Mouse (Mus musculus): Measurements from ENCODE around the gene Hyal2.

Gene Hyal2

DNA sequence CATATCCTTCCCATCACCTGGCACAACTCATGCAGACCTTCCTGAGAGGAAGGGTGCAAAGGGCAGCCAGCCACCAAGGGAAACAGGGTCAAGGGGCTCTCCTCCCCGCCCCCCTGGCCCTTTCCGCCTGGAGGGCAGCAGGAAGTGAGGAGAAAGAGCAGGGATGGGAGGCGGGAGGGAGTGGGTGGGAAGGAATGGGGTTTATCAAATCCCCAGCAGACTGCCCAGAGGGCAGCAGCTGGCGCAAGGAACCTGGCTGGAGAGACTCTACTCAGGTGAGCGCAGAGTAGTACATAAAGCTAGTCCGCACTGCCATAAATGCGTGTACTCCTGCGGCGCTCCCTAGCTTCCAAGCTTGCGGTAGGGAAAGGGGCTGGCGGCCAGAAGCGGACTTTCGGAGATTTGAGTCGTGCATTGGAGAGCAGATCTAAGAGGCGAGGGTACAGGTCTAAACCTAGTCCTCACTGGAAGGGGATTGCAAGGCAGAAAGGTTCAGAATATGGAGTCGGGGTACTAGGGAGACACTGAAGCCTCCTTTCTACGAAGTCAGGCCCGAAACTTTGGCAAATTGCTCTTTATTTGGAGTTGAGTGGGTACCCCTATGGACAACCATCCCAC, at the start of gene Hyal2:
Hyal2 (plus strand) TSS at position 244 of the 618 bp plus-strand sequence.
- no peak for DNase-seq (ENCODE audit: low spot score in 2 of 2)

DNA sequence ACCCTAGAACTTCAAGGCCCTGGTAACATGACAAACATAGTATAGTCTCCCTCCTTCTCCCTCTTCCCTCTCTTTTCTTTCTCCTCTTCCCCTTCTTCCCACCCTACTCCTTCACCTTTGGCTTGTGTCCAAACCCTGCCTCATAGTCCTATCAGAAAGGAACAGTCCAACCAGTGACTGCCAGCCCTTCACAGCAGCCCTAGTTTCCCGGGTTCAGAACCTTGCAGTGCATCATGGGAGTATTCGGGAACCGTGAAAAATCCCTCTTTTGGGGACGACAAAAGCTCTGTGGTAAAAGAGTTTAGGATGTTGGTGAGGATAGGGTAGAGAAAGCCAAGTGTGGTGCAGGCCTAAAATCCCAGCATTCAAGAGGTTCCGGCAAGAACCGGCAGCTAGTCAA, 47.4 kb upstream of the Hyal2 start:
- no peak for DNase-seq (ENCODE audit: low spot score in 2 of 2)

DNA sequence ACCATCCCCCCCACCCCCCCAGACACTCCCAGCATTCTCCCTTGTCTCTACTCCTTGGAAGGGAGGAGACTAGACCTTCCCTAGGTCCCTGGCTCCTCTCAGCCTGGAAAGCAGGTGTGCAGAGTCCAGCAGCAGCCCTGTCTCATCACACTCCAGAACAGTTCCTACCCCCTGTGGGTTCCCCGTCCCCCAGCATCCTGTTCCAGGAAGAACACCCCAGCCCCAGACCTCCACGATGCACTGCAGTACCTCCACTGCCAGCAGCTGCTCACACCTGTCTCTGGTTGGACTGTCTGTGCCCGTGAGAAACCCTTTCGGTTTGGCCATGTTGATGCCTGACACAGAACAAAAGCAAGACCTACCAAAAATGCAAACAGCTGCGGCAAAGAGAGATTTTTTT, 46.6 kb upstream of the Hyal2 start:
- DNase-seq (ENCODE audit: low spot score in 2 of 2): no peak

DNA sequence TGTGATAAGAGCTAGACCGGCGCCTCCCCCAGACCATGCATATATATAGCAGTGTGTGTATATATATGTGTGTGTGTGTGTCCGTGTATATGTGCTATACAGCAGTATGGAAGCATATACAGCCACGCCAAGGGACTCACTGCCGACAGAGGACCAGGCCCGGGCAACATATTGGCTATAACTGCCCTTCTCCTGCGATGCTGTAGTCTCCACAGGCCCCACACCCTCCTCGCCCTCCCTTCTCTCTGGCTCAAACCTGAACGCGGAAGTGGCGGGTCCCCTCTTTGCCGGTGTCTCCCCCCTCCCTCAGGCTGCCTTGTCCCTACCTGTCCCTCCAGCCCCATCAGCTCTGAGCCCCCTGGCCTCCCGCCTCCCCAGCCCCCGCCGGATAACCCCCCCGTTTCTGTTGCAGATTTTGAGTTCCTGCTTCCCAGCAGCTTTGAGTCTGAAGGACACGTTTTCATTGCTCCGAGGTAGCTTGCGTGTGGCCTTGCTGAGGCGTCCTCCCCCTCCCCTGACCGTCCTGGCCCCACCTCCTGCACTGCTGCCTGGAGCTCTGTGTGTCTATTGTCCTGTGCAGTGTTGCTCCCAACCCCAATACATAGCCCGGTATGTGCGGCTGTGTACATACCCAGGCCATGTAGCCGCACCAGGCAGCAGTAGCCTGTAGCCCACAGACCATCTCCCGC, 45.9 kb upstream of the Hyal2 start:
- DNase-seq (ENCODE audit: low spot score in 2 of 2): no peak

DNA sequence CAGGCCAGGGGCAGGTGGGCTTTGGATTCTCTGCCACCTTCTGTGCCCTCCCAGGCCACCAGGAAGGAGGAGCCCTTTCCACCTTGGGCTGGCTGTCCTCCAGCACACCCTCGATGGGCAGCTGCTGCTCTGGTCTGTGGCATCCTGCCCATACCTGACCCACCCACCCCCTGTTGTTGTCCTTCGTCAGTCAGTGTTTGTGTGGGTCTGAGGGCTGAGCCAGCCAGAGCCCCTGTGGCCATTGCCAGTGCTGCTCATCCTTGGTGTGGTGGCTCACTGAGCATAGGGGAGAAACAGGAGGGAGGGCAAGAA, 45.4 kb upstream of the Hyal2 start:
- DNase-seq (ENCODE audit: low spot score in 2 of 2): no peak

DNA sequence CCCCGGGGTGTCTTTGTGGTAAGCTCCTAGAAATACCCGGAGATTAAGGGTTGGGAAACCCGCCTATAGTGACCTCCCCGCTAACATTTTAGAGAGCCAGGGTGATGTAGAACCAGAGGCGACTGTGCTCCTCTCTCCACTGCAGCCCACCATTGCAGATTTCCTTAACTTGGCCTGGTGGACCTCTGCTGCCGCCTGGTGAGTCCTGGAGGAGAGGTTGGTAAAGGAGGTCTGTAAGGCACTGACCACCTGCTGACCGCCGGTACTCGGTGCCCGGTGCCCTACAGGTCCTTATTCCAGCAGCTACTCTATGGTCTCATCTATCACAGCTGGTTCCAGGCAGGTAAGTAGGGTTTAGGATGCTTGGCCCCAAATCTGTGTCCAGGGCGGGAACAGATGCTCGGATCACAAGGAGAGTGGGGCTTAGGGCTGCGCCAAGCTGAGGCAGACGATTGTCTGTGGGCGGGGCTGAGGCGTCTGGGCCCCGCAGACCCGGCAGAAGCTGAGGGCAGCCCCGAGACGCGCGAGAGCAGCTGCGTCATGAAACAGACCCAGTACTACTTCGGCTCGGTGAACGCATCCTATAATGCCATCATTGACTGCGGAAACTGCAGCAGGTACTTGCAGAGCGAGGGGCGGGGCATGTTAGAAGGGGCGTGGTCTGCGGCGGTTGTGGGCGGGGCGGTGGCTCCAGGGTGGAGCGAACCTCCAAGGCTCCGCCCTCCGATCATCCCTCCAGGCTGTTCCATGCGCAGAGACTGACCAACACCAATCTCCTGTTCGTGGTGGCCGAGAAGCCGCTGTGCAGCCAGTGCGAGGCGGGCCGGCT, 41.3 kb upstream of the Hyal2 start:
- DNase-seq (ENCODE audit: low spot score in 2 of 2): peak; percentile 52 to 60

DNA sequence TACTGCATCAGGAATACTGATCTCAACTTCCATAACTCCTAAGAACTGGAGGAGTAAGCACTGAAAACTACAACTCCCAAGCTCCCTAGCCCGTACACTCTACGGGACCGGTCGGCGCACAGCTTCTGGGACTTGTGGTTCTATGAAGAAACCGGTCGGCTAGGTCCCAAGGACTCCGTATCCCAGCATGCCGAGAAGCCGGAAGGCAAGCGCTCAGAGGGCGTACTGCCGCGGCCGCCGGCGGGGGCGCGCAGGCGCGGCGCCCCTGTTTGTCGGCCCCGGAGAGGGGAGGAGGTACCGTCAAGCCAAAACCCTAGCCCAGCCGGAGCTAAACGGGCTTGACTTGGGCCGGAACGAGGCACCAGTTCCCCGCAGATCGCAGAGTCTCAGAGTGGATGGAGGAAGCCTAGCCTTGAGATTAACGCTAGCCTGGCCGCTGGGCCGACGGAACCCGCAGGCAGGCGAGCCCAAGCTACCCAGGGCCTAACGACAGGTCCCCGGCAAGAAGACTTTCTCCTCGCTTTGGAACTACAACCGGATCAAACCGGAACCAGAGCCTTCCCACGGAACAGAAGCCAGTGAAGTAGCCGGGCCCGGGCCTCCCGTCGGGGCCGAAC, 33.8 kb upstream of the Hyal2 start, which contains the start of gene Tmem115:
Tmem115 (plus strand) TSS at position 155 of the 617 bp plus-strand sequence.
- peak; percentile 80 to 84 for DNase-seq (ENCODE audit: low spot score in 2 of 2)

DNA sequence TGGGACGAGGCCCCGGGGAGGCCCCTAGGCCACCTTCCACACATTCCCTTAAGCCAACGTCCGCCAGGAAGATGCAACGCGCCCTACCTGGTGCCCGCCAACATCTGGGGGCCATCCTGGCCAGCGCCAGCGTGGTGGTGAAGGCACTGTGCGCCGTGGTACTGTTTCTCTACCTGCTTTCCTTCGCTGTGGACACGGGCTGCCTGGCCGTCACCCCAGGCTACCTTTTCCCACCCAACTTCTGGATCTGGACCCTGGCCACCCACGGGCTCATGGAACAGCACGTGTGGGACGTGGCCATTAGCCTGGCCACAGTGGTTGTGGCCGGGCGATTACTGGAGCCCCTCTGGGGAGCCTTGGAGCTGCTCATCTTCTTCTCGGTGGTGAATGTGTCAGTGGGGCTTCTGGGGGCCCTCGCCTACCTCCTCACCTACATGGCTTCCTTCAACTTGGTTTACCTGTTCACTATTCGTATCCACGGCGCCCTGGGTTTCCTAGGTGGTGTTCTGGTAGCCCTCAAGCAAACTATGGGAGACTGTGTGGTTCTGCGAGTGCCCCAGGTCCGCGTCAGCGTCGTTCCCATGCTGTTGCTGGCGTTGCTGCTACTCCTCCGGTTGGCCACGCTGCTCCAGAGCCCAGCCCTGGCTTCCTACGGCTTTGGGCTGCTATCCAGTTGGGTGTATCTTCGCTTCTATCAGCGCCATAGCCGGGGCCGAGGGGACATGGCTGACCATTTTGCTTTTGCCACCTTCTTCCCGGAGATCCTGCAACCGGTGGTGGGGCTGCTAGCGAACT, 33.1 kb upstream of the Hyal2 start:
- DNase-seq (ENCODE audit: low spot score in 2 of 2): no peak

DNA sequence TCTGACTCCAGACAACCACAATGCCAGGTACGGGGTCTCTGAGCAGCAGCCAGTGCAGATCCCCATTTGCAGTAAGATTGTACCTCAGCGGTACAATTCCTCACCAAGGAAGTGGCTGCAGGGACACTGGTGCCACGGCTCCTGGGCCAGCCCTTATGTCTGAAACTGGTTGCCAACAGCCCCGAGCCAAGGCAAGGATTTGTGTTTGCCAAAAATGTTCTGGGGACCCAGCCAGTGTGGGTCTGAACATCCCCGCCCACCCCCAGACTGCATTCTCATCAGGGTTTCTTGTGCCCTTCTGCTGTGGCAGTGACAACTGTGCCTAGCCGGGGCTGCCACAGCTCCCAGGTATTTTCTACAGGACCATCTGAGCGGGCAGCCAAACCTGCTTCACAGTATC, 29.5 kb upstream of the Hyal2 start:
- DNase-seq (ENCODE audit: low spot score in 2 of 2): no peak

DNA sequence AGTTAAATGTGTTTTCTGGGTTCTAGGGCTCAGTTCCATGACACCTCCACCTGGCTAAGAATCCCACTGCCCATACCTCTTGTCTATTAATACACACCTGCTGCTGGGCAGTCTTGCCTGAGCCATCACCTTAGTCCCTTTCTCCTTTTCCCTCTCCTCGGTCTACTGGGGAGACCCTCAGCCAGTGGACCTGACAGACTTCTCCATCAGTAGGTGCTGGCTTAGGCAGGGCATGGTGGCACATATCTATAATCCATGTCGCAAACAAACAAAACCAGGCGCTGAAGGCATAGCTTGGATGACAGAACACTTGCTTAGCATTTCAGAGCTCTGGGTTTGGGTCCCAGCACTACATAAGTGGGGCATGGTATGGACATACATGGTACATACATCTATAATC, 29.0 kb upstream of the Hyal2 start:
- no peak for DNase-seq (ENCODE audit: low spot score in 2 of 2)

DNA sequence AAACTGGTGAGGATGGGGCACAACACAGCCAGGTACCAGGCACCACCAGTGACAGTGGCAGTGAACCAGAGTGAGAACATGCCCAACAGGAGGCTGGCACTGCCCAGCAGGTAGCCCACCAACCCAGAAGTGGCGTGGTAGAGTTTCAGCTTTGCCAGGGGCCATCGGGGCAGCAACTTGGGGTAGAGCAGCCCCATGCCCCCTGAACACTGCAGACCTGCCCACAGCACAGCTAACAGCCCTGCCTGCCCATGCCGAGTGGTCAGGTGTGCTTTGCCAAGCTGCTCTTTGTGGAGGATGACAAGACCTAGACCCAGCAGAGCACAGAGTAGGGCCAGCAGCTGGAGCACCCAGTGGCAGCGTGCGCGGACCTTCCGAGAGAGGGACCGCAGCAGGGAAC, 27.8 kb upstream of the Hyal2 start:
- DNase-seq (ENCODE audit: low spot score in 2 of 2): no peak

DNA sequence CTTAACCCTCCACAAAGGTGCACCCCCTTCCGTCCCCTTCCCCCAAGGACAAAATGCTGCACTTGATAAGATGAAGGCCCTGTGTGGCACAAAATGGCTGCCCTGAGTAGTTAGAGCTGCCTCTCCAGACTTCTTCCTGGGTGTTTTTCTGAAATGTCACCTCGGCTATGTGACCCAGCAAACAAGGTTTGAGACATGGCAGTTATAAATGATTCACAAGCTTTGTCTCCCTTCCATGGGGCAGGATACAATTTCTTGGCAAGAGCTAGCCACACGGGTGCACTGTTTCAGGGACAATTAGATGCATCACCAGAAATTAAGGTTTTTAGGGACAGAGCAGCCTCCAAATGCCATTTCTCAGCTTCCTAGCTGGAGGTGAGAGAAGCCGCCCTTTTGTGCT, 27.3 kb upstream of the Hyal2 start:
- no peak for DNase-seq (ENCODE audit: low spot score in 2 of 2)

DNA sequence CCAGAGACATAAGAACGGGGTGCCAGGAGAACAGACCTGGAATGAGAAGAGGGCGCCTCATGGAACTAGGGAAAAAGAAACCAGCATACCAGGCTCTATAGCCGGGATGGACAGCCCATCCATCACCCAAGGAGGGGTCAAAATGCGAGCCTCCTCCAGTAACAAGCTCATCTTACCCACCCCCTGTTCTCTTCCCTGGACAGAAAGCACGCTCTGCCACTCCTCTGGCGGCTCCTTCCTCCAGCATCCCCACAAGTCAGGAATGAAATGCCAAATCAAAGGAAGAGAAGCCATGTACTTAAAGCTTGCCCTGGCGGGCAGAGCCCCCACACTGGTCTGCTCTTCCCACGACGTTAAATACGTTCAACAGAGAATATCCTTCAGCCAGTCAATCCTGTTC, 26.7 kb upstream of the Hyal2 start:
- DNase-seq (ENCODE audit: low spot score in 2 of 2): no peak

DNA sequence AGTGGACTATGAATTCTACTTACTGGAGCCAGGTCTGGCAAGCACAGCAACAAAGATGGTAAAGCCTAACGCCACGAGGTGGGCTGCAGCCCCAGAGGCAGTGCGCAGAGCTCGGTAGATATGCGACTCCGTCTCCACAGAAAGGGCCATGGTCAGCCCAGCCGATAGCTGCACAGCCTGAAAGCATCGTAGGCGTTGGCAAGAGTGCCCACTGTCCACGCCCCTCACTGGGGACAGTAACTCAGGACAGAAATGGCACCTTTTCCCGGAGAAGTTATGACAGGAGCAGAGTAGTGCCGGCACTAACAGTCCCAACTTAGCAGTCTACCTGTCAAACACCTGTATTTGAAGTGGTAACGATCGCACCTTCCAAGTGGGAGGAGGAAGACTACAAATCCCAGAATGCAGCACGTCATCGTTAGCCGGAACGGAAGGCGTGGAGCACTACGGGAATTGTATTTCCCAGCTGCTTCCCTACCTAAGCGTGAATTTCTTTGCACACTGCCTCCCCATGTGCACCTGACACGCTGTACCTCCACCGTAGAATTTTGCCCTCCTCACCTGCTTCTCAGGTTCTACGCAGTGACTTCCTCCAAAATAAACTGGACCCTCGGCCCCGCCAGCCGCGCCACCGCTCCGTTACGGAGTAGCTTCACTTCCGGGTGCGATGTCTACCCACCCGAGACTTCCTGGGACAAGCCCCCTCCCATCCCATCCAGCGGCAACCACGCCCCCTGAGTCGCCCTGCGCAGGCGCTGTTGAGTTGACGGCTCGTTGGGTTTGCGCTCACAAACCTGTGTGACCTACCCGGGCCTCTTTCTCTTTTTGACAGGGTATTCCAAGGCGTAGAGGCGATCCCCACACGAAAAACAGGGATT, 26.0 kb upstream of the Hyal2 start, which contains the start of the genes Cyb561d2 and Nprl2:
Cyb561d2 (minus strand) TSS at position 720 of the 878 bp plus-strand sequence.
Nprl2 (plus strand) TSS at position 753 of the 878 bp plus-strand sequence.
- peak; percentile 87 to 91 for DNase-seq (ENCODE audit: low spot score in 2 of 2)

DNA sequence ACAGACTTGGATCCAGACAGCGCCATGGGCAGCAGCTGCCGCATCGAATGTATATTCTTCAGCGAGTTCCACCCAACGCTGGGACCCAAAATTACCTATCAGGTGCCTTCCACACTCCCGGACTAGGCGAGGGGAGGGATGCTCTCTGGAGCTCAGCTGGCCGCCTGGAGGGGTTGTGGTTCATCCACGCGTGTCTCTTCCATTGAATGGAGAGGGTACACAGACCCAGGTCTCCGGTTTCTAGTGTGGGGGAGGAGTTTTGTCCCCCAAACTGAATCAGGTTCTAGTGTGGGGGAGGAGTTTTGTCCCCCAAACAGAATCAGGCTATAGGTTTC, 25.4 kb upstream of the Hyal2 start:
- DNase-seq (ENCODE audit: low spot score in 2 of 2): no peak

DNA sequence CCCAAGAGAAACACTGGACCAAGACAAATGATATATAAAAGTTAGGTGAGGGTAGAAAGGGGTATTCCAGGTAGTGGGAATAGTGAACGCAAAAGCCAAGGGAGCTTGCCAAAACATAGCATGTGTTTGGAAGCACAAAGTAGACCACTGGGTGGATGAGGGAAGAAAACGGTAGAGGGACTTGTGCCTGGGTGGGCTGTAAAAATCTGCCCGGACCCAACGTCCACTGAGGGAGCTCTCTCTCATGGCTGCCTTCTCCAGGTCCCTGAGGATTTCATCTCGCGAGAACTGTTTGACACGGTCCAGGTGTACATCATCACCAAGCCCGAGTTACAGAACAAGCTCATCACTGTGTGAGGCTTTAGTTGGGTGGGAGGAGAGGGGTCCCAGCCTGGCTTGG, 25.0 kb upstream of the Hyal2 start:
- no peak for DNase-seq (ENCODE audit: low spot score in 2 of 2)

DNA sequence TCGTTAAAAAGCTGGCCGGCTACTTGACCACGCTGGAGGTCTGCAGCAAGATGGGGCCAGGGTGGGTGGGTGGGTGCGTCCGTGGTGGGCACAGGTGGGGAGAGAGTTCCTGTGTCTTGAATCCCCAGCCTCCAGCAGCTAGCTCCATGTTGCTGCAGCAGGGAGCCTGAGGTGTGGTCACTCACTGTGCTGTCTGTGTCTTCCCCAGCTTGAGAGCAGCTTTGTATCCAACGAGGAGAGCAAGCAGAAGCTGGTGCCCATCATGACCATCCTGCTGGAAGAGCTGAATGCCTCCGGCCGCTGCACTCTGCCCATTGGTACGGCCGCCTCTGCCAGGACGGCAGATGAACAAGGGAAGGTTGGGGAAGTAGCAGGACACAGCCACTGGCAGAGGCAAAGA, 24.4 kb upstream of the Hyal2 start:
- DNase-seq (ENCODE audit: low spot score in 2 of 2): no peak

DNA sequence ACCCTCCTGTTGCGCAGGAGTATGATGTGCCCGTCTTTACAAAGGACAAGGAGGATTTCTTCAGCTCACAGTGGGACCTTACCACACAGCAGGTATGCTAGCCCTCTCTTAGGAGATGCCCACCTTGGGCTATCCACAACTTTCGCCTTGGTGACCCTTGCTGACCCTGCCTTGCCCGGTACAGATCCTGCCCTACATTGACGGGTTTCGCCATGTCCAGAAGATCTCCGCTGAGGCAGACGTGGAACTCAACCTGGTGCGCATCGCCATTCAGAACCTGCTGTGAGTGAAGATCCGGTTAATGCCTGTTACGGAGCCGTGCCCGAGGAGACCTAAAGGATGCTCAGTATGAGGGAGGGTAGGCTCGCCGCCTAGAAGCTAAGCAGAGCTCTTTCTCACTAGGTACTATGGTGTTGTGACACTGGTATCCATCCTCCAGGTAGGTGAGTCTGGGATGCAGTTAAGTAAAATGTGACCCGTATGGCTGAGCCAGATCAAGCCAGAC, 23.5 kb upstream of the Hyal2 start:
- DNase-seq (ENCODE audit: low spot score in 2 of 2): no peak

DNA sequence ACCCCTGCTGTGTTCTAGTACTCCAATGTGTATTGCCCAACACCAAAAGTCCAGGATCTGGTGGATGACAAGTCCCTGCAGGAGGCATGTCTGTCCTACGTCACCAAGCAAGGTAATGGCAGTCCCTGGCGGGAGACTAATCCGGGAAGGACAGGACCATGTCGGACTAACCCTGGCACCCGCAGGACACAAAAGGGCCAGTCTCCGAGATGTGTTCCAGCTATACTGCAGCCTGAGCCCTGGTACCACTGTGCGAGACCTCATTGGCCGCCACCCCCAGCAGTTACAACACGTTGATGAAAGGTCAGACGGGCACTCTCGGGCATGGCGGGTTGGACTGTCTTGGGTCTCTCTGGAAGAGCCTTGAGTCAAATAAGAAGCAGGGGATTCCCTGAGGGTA, 23.0 kb upstream of the Hyal2 start:
- no peak for DNase-seq (ENCODE audit: low spot score in 2 of 2)

DNA sequence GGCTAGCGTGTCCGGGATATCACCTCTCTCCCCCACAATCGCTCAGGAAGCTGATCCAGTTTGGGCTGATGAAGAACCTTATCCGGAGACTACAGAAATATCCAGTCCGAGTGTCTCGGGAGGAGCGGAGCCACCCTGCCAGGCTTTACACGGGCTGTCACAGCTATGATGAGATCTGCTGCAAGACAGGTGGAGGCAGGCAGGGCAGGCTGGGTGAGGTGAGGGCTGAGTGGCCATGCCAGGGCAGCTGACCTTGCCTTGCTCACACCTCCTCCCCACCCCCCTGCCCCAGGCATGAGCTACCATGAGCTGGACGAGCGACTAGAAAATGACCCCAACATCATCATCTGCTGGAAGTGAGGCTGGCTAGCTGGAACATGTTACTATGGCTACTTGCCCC, 22.5 kb upstream of the Hyal2 start:
- no peak for DNase-seq (ENCODE audit: low spot score in 2 of 2)
